Mouse (Mus musculus): Measurements from ENCODE around the gene Cxcr5. TPM values are rescaled to one million over a fixed set of nuclear protein-coding genes. Genes with fewer than 3 reads are reported as not detected.

Gene Cxcr5
- polyA plus RNA-seq, 2 experiments, result 0.10 to 0.30 TPM

GRCm38 (mm10) chr9:44485105-44485515 is 76.6 kb downstream of the Cxcr5 start:
- Histone ChIP-seq H3K36me3 (ENCODE audit: control insufficient read depth, insufficient read depth, low read length) (0 out of 2 replicates have a peak, but pooled peaks cover 4% of the 10 kb centered on the region), H3K4me1 (ENCODE audit: control insufficient read depth, insufficient read depth, low read length) (peaks cover 65% of the 10 kb centered on the region), H3K27me3 (ENCODE audit: control insufficient read depth, insufficient read depth, low read length) (no peaks in the 10 kb centered on the region), H3K4me3 (replicated peaks; ENCODE audit: low read length) (peak overlapping the region; percentile 97), H3K9me3 (ENCODE audit: control insufficient read depth, low read length) (no peaks in the 10 kb centered on the region), H3K4me2 (replicated peaks; ENCODE audit: low read depth, low read length, severe bottlenecking) (peak overlapping the region; percentile 69), H3K9ac (ENCODE audit: low read depth, low read length, severe bottlenecking) (peak overlapping the region; percentile 56), H3K27ac (replicated peaks; ENCODE audit: low read depth, low read length) (no peak overlapping the region)
- 14% methylated on average over 6 of the region's 6 CpGs for WGBS
- no peak for ATAC-seq (ENCODE audit: low FRiP score, low read depth)
- no peak for TF ChIP-seq POLR2A (IDR thresholded peaks at IDR 0.05; ENCODE audit: borderline replicate concordance, extremely low read depth, insufficient read depth, insufficient read length)
- no peak for DNase-seq (ENCODE audit: low spot score)

GRCm38 (mm10) chr9:44484311-44485104 is 77.2 kb downstream of the Cxcr5 start:
- whole genome bisulfite sequencing, result 12% methylated on average over 7 of the region's 7 CpGs
- ATAC-seq (ENCODE audit: low FRiP score, low read depth) (no peak), DNase-seq (ENCODE audit: low spot score) (no peak)
- H3K27ac ChIP-seq (replicated peaks; ENCODE audit: low read depth, low read length), result no peak overlapping the region
- H3K9ac ChIP-seq (ENCODE audit: low read depth, low read length, severe bottlenecking), result peak overlapping the region; percentile 93
- 0 out of 2 replicates have a peak, but pooled peaks cover 4% of the 10 kb centered on the region for H3K36me3 ChIP-seq (ENCODE audit: control insufficient read depth, insufficient read depth, low read length)
- peaks cover 59% of the 10 kb centered on the region for H3K4me1 ChIP-seq (ENCODE audit: control insufficient read depth, insufficient read depth, low read length)
- peak overlapping the region; percentile 97 for H3K4me3 ChIP-seq (replicated peaks; ENCODE audit: low read length)
- TF ChIP-seq POLR2A (IDR thresholded peaks at IDR 0.05; ENCODE audit: borderline replicate concordance, extremely low read depth, insufficient read depth, insufficient read length), result no peak
- H3K27me3 ChIP-seq (ENCODE audit: control insufficient read depth, insufficient read depth, low read length), result no peaks in the 10 kb centered on the region
- no peaks in the 10 kb centered on the region for H3K9me3 ChIP-seq (ENCODE audit: control insufficient read depth, low read length)
- peak overlapping the region; percentile 69 for H3K4me2 ChIP-seq (replicated peaks; ENCODE audit: low read depth, low read length, severe bottlenecking)

GRCm38 (mm10) chr9:44483510-44484044 is 78.1 kb downstream of the Cxcr5 start:
- no peak for TF ChIP-seq POLR2A (IDR thresholded peaks at IDR 0.05; ENCODE audit: borderline replicate concordance, extremely low read depth, insufficient read depth, insufficient read length)

GRCm38 (mm10) chr9:44483041-44483509 is 78.6 kb downstream of the Cxcr5 start:
- Histone ChIP-seq H3K36me3 (ENCODE audit: control insufficient read depth, insufficient read depth, low read length) (0 out of 2 replicates have a peak, but pooled peaks cover 4% of the 10 kb centered on the region), H3K27me3 (ENCODE audit: control insufficient read depth, insufficient read depth, low read length) (no peaks in the 10 kb centered on the region), H3K4me2 (replicated peaks; ENCODE audit: low read depth, low read length, severe bottlenecking) (peak overlapping the region; percentile 69), H3K4me3 (replicated peaks; ENCODE audit: low read length) (peak overlapping the region; percentile 97), H3K27ac (replicated peaks; ENCODE audit: low read depth, low read length) (peak overlapping the region; percentile 94), H3K4me1 (ENCODE audit: control insufficient read depth, insufficient read depth, low read length) (peaks cover 46% of the 10 kb centered on the region), H3K9me3 (ENCODE audit: control insufficient read depth, low read length) (no peaks in the 10 kb centered on the region), H3K9ac (ENCODE audit: low read depth, low read length, severe bottlenecking) (peak overlapping the region; percentile 93)
- DNase-seq (ENCODE audit: low spot score) (no peak), ATAC-seq (ENCODE audit: low FRiP score, low read depth) (no peak)
- 2% methylated on average over 34 of the region's 39 CpGs for whole genome bisulfite sequencing
- TF ChIP-seq POLR2A (IDR thresholded peaks at IDR 0.05; ENCODE audit: borderline replicate concordance, extremely low read depth, insufficient read depth, insufficient read length), result no peak

More at GRCm38 (mm10) chr9:44483510-44484044, 78.1 kb downstream of the Cxcr5 start:
- ATAC-seq (ENCODE audit: low FRiP score, low read depth) (no peak), DNase-seq (ENCODE audit: low spot score) (peak; percentile 73)
- Histone ChIP-seq H3K4me3 (replicated peaks; ENCODE audit: low read length) (peak overlapping the region; percentile 97), H3K4me1 (ENCODE audit: control insufficient read depth, insufficient read depth, low read length) (peaks cover 50% of the 10 kb centered on the region), H3K36me3 (ENCODE audit: control insufficient read depth, insufficient read depth, low read length) (0 out of 2 replicates have a peak, but pooled peaks cover 4% of the 10 kb centered on the region), H3K9ac (ENCODE audit: low read depth, low read length, severe bottlenecking) (peak overlapping the region; percentile 93), H3K27ac (replicated peaks; ENCODE audit: low read depth, low read length) (peak overlapping the region; percentile 94), H3K4me2 (replicated peaks; ENCODE audit: low read depth, low read length, severe bottlenecking) (peak overlapping the region; percentile 69), H3K27me3 (ENCODE audit: control insufficient read depth, insufficient read depth, low read length) (no peaks in the 10 kb centered on the region), H3K9me3 (ENCODE audit: control insufficient read depth, low read length) (no peaks in the 10 kb centered on the region)
- under 1% methylated on average over 12 of the region's 12 CpGs for WGBS

- Histone ChIP-seq H3K4me3 (replicated peaks; ENCODE audit: low read length) (peak within 1 kb of the TSS; percentile 97), H3K9ac (ENCODE audit: low read depth, low read length, severe bottlenecking) (peak within 1 kb of the TSS; percentile 93), H3K4me1 (ENCODE audit: control insufficient read depth, insufficient read depth, low read length) (peaks cover 46% of the 10 kb centered on the region), H3K27ac (replicated peaks; ENCODE audit: low read depth, low read length) (peak within 1 kb of the TSS; percentile 94), H3K4me2 (replicated peaks; ENCODE audit: low read depth, low read length, severe bottlenecking) (peak within 1 kb of the TSS; percentile 69), H3K36me3 (ENCODE audit: control insufficient read depth, insufficient read depth, low read length) (0 out of 2 replicates have a peak, but pooled peaks cover 4% of the 10 kb centered on the region), H3K27me3 (ENCODE audit: control insufficient read depth, insufficient read depth, low read length) (no peaks in the 10 kb centered on the region), H3K9me3 (ENCODE audit: control insufficient read depth, low read length) (no peaks in the 10 kb centered on the region)
- ATAC-seq (ENCODE audit: low FRiP score, low read depth) (peak; percentile 74), DNase-seq (ENCODE audit: low spot score) (peak; percentile 96)
- WGBS, result 6% methylated on average over 23 of the region's 31 CpGs
- 0 out of 2 replicates have a peak, but pooled peaks have one; percentile 50 for TF ChIP-seq POLR2A (IDR thresholded peaks at IDR 0.05; ENCODE audit: borderline replicate concordance, extremely low read depth, insufficient read depth, insufficient read length)
Observed at GRCm38 (mm10) chr9:44482552-44482951, 79.1 kb downstream of the Cxcr5 start, which contains the start of gene Bcl9l. Gene Bcl9l (plus strand): TSS chr9:44482825.

Data from limb, embryonic 14.5 days (tissue).